Mouse (Mus musculus) intestine, embryonic 15.5 days (tissue): Measurements from ENCODE around the gene Akap13. TPM values are rescaled to one million over a fixed set of nuclear protein-coding genes. Genes with fewer than 3 reads are reported as not detected.

Source experiments
- ATAC-seq: fragments of 200-750 bp; cut with Nextera tagmentation; 2 replicates; pipeline ENCODE4 v1.8.0; 2017; ENCODE audit warnings: moderate TSS enrichment, moderate library complexity
- H3K27ac ChIP-seq: fragments of 300-500 bp; sonication (generic); 2 replicates; pipeline ENCODE4 v1.5.1; 2015; ENCODE audit warnings: mild to moderate bottlenecking, inconsistent platforms
- H3K27me3 ChIP-seq: fragments of 300-500 bp; sonication (generic); replicated peaks from 2 replicates; pipeline ENCODE4 v1.6.1; 2015; ENCODE audit warnings: inconsistent platforms
- H3K36me3 ChIP-seq: fragments of 300-500 bp; sonication (generic); 2 replicates; pipeline ENCODE4 v1.6.1; 2015; ENCODE audit warnings: inconsistent platforms
- H3K4me1 ChIP-seq: fragments of 300-500 bp; sonication (generic); replicated peaks from 2 replicates; pipeline ENCODE4 v1.6.1; 2015; ENCODE audit warnings: inconsistent platforms
- H3K4me2 ChIP-seq: fragments of 300-500 bp; sonication (generic); replicated peaks from 2 replicates; pipeline ENCODE4 v1.6.1; 2015; ENCODE audit warnings: mild to moderate bottlenecking, inconsistent platforms
- H3K4me3 ChIP-seq: fragments of 300-500 bp; sonication (generic); replicated peaks from 2 replicates; pipeline ENCODE4 v1.5.1; 2015; ENCODE audit warnings: inconsistent platforms
- H3K9ac ChIP-seq: fragments of 300-500 bp; sonication (generic); 2 replicates; pipeline ENCODE4 v1.6.1; 2015; ENCODE audit warnings: inconsistent platforms
- H3K9me3 ChIP-seq: fragments of 300-500 bp; sonication (generic); 2 replicates; pipeline ENCODE4 v1.6.1; 2016; ENCODE audit warnings: inconsistent platforms
- WGBS: fragments of 180-500 bp; shearing (Covaris S2); methylation state at CpG from one replicate; pipeline ENCODE4 v1.1.7; 2015; 5-methylcytosine and 5-hydroxymethylcytosine counted together
- polyA plus RNA-seq: library from polyadenylated mRNA; unstranded; fragments of >200 nt; fragmentation: Nextera tagmentation; extraction: Ambion mirVana; gene quantifications from 2 replicates; pipeline ENCODE4 v1.2.1, GENCODE M21; 2015

Gene Akap13
- polyA plus RNA-seq, 1 experiment from 2014 or later = 31.2 TPM

DNA sequence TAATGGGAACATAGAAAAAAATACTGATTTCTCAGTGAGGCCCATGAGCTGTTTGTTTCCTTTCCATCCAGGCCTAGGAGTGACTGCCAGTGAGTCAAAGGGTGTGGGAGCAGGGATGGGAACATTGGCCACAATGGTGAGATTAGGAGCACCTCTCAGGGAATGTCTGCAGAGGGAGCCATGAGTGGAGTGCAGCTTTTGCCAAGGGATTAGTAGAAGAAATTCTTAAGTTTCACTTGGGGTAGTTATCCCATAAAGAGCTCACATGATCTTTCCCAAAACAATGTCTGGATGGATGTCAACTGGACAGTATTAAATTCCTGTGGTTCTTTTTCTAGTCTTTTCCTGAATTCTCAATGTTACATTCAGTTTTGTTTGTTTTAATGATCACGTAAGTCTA, 227.6 kb downstream of the Akap13 start:
- WGBS = 88% methylated on average over 1 of the region's 1 CpGs
- no peak for ATAC-seq
- no peak overlapping the region for H3K9ac ChIP-seq
- no peak overlapping the region for H3K4me2 ChIP-seq
- no peak overlapping the region for H3K27ac ChIP-seq
- H3K4me1 ChIP-seq = no peaks in the 10 kb centered on the region
- H3K9me3 ChIP-seq = no peaks in the 10 kb centered on the region
- H3K27me3 ChIP-seq = no peaks in the 10 kb centered on the region
- H3K36me3 ChIP-seq = no peaks in the 10 kb centered on the region
- H3K4me3 ChIP-seq = no peak overlapping the region

DNA sequence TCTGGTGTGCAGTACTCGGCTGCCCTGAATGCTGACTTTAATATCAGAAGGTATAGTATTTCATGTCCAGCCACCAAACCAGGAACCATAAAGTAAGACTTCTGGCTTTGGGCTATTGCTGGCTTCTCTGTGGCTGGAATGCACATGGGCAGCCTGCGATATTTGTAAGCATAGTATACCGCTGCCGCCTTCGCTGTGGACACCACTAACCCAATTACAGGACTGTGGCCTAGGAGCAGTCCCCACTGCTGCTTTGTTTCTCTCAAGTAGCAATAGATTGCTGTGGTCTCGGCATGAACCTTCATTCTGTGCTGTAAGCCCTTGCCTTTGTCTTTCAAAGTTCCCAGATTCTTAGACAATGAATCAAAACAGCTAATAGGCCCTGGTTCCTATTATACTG, 228.1 kb downstream of the Akap13 start:
- no peaks in the 10 kb centered on the region for H3K4me1 ChIP-seq
- H3K4me2 ChIP-seq = no peak overlapping the region
- no peak for ATAC-seq
- no peaks in the 10 kb centered on the region for H3K27me3 ChIP-seq
- H3K9ac ChIP-seq = no peak overlapping the region
- H3K27ac ChIP-seq = no peak overlapping the region
- no peaks in the 10 kb centered on the region for H3K9me3 ChIP-seq
- WGBS = 79% methylated on average over 6 of the region's 6 CpGs
- 0 out of 2 replicates have a peak, but pooled peaks cover 3% of the 10 kb centered on the region for H3K36me3 ChIP-seq
- no peak overlapping the region for H3K4me3 ChIP-seq

DNA sequence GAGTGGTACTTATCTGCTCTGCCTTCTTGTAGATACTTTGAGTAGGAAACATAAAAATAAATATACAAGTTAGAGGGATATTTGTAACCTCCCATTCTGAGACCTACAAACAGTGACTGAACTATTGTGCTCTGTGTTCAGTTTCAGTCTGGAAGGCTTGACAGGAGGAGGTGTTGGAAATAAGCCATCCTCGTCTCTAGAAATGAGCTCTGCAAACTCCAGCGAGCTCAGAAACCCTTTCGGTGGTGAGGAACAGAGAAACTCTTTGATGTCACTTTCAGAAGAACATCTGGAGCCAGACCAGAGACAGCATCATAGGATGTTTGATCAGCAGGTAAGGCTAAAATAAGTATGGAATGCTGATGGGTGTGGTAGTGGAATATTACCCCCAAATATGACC, 229.6 kb downstream of the Akap13 start:
- Histone ChIP-seq H3K4me3 (no peak overlapping the region), H3K9ac (no peak overlapping the region), H3K36me3 (0 out of 2 replicates have a peak, but pooled peaks cover 6% of the 10 kb centered on the region), H3K4me2 (no peak overlapping the region), H3K4me1 (no peaks in the 10 kb centered on the region), H3K9me3 (no peaks in the 10 kb centered on the region), H3K27ac (no peak overlapping the region), H3K27me3 (no peaks in the 10 kb centered on the region)
- no peak for ATAC-seq
- 78% methylated on average over 3 of the region's 3 CpGs for WGBS

DNA sequence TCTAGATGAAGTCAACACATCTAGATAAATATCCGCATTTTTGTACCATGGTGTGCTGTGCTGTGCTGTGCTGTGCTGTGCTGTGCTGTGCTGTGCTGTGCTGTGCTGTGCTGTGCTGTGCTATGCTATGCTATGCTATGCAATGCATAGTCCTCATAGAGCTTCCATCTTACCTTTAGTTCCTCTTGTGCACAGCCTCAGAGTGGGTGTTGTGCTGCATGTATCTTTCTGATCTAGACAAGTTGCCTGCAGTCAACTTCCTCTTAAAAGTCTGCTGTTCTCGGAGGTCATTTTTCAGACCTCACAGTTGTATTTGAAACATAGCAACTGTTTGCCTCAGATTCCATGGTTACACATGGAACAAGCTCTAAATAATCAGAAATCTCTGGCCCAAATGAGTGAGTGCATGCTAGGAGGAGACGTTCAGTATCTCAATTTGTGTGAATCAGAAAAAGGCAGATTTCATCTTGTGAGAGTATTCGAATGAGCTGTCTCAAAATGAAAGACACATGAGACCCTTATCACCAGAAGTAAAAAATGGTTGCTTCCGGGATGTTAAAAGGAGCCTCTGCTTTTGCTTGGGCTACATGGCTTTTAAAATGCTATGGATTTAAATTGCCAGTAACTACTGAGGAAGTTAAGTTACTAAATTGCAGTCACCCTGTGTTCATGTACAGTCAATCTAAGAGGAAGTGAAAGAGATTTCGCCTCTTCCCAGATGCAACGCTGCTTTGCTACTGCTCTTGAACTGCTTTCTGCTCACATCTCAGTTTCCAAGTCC, 230.9 kb downstream of the Akap13 start:
- no peaks in the 10 kb centered on the region for H3K9me3 ChIP-seq
- 85% methylated on average over 7 of the region's 7 CpGs for WGBS
- no peak overlapping the region for H3K9ac ChIP-seq
- ATAC-seq = no peak
- H3K4me2 ChIP-seq = no peak overlapping the region
- H3K27ac ChIP-seq = no peak overlapping the region
- no peak overlapping the region for H3K4me3 ChIP-seq
- 0 out of 2 replicates have a peak, but pooled peaks cover 6% of the 10 kb centered on the region for H3K36me3 ChIP-seq
- no peaks in the 10 kb centered on the region for H3K4me1 ChIP-seq
- no peaks in the 10 kb centered on the region for H3K27me3 ChIP-seq

DNA sequence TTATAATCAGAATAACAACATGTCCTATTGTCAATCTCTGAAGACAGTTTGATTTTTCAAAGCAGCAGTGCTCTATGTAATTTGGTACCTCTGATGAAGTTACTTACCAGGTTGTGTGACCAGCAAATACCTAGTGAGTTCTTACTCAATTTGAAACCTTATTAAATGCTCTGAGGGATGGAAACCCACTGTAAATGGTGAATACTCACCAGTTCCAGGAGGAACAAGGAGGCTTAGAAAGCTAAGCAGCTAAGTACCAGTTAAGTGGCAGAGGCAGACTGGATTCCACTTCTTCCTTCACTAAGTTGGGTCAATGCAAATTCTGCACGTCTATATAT, 231.5 kb downstream of the Akap13 start:
- Histone ChIP-seq H3K9ac (no peak overlapping the region), H3K27ac (no peak overlapping the region), H3K36me3 (0 out of 2 replicates have a peak, but pooled peaks cover 6% of the 10 kb centered on the region), H3K9me3 (no peaks in the 10 kb centered on the region), H3K4me1 (no peaks in the 10 kb centered on the region), H3K4me3 (no peak overlapping the region), H3K4me2 (no peak overlapping the region), H3K27me3 (no peaks in the 10 kb centered on the region)
- 83% methylated on average over 1 of the region's 1 CpGs for WGBS
- ATAC-seq = no peak

DNA sequence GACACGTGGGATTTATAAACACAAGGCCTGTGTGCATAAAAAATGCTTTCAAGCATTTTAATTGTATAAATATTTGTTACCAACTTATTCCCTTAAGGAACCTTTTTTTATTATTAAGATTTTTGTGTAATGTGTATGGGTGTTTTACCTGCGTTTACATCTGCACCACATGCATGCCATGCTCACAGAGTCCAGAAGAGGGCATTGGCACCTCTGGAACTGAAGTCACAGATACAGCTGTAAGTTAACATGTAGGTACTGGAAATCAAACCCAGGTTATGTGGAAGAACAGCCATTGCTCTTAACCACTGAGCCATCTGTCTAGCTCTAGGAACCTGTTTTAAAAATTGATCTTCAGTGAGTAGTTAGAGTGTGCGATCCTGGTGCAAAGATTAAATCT, 232.8 kb downstream of the Akap13 start:
- H3K4me3 ChIP-seq = no peak overlapping the region
- H3K4me2 ChIP-seq = no peak overlapping the region
- no peaks in the 10 kb centered on the region for H3K9me3 ChIP-seq
- no peaks in the 10 kb centered on the region for H3K4me1 ChIP-seq
- 85% methylated on average over 3 of the region's 3 CpGs for WGBS
- ATAC-seq = no peak
- no peaks in the 10 kb centered on the region for H3K27me3 ChIP-seq
- H3K36me3 ChIP-seq = 0 out of 2 replicates have a peak, but pooled peaks cover 6% of the 10 kb centered on the region
- H3K27ac ChIP-seq = no peak overlapping the region
- no peak overlapping the region for H3K9ac ChIP-seq

DNA sequence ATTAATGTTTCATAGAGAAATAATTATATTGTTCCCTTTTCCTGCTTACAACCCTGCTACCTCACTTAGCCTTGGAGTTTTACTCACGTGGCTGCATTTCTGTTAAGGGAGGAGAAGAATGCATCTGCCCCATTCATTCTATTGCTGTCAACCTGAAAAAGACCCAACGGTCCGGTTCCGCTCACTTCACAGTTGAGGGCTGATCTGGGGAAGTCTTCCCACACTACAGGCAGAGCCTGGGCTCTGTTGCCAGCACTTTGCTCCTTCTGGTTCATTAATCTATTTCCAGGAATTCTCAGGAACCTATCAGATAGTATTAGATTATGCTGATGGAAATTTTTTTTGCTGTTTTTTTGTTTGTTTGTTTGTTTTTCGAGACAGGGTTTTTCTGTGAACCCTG, 239.4 kb downstream of the Akap13 start:
- 84% methylated on average over 5 of the region's 5 CpGs for WGBS
- Histone ChIP-seq H3K27me3 (no peaks in the 10 kb centered on the region), H3K36me3 (0 out of 2 replicates have a peak, but pooled peaks cover 3% of the 10 kb centered on the region), H3K9ac (no peak overlapping the region), H3K9me3 (no peaks in the 10 kb centered on the region), H3K4me3 (no peak overlapping the region), H3K4me1 (no peaks in the 10 kb centered on the region), H3K4me2 (no peak overlapping the region), H3K27ac (no peak overlapping the region)
- ATAC-seq = no peak

DNA sequence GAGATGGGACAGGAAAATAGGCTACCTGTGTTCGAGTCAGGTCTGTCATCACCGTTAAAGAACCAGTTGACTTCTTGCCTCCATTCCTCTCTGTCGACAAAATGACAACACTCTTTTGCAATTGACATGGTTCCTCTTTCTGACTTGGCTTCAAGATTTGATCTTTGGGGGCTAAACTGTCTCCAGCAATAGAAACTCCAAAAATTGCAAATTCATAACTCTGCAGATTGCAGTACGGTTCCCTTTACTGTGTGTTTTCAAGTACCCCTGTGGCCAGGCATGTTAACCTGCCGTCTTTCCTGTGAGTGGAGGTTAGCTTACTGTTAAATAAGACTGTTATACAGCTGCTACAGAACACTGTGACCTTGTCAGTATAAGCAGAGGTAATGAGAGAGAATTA, 244.5 kb downstream of the Akap13 start:
- 91% methylated on average over 5 of the region's 5 CpGs for WGBS
- peaks cover 5% of the 10 kb centered on the region; the same call in 1 of the 2 replicates for H3K36me3 ChIP-seq

DNA sequence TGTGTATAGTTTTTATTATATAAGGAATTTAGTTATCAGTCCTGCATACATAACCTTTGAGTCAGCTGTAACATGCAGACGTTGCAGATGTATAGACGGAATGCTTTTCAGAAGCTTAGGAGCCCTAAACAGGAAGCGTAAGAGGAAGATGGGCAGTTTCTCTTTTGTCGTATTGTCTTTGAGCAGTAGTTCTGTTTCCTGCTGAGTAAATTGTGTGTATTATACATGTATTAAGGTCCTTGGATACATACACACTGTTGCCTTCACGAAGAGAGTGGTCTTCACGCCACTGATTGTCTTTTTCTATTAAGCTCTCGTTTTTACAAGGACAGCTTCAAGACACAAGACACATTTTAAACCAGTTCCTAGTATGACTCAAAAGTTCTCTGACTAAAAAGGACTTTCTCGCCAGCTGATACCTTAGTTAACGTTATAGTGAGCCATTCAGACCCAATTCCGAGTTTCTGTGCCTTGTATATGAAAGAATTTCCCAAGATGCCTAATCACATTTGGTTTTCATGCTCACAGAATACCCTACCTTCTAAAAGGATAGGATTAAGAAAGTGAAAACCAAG, 245.5 kb downstream of the Akap13 start:
- H3K27me3 ChIP-seq = no peaks in the 10 kb centered on the region
- no peak overlapping the region for H3K27ac ChIP-seq
- no peaks in the 10 kb centered on the region for H3K4me1 ChIP-seq
- ATAC-seq = no peak
- H3K9ac ChIP-seq = no peak overlapping the region
- no peak overlapping the region for H3K4me3 ChIP-seq
- WGBS = 85% methylated on average over 10 of the region's 10 CpGs
- H3K9me3 ChIP-seq = no peaks in the 10 kb centered on the region
- H3K36me3 ChIP-seq = peaks cover 7% of the 10 kb centered on the region; the same call in 1 of the 2 replicates
- no peak overlapping the region for H3K4me2 ChIP-seq

More for the DNA sequence above, 244.5 kb downstream of the Akap13 start:
- H3K9ac ChIP-seq = no peak overlapping the region
- no peak overlapping the region for H3K4me2 ChIP-seq
- no peaks in the 10 kb centered on the region for H3K4me1 ChIP-seq
- ATAC-seq = no peak
- no peak overlapping the region for H3K4me3 ChIP-seq
- H3K27me3 ChIP-seq = no peaks in the 10 kb centered on the region
- H3K27ac ChIP-seq = no peak overlapping the region
- H3K9me3 ChIP-seq = no peaks in the 10 kb centered on the region

DNA sequence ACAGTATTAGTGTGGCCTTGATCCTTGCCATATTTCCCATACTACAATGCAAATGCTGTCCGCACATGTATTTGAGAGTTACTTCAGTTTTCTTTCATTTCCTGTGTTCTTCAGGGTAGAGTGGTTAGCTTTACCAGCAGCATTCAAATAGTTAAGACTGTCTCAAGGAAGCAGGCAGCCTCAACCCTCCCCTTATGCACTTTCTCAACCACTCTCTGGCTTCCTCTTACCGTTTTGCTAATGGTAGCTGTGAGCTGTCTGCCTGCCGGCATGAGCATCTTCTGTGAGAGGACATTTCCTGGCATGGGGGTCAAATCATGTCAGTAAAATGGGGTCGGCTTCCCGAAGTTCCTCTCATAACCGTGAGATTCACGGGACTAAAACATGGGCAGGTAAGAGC, 246.4 kb downstream of the Akap13 start:
- Histone ChIP-seq H3K9me3 (no peaks in the 10 kb centered on the region), H3K4me1 (no peaks in the 10 kb centered on the region), H3K27me3 (no peaks in the 10 kb centered on the region), H3K36me3 (peaks cover 7% of the 10 kb centered on the region; the same call in 1 of the 2 replicates), H3K9ac (no peak overlapping the region), H3K4me3 (no peak overlapping the region), H3K27ac (no peak overlapping the region), H3K4me2 (no peak overlapping the region)
- no peak for ATAC-seq
- WGBS = 67% methylated on average over 7 of the region's 7 CpGs

DNA sequence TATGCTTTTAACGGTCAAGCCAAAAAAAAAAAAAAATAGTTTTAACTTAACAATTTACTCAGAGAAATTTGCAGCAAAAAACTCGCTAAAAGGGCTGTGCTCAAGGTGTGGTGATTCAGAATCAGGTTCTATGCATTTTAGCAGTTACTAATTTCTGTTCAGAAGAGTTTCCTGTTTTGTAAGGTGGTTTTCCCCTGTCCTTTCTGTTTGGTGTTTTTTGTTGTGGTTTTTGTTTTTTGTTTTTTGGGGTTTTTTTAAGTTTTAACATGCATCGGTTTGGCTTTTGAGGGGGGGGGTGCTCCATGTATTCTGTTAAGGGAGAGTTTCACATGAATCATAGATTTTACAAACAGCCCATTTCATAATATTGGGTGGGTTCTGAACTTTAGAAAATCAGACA, 247.0 kb downstream of the Akap13 start:
- H3K9me3 ChIP-seq = no peaks in the 10 kb centered on the region
- no peak overlapping the region for H3K27ac ChIP-seq
- WGBS = 86% methylated on average over 3 of the region's 3 CpGs
- no peaks in the 10 kb centered on the region for H3K27me3 ChIP-seq
- H3K9ac ChIP-seq = no peak overlapping the region
- H3K4me1 ChIP-seq = no peaks in the 10 kb centered on the region
- H3K36me3 ChIP-seq = peaks cover 5% of the 10 kb centered on the region; the same call in 1 of the 2 replicates
- H3K4me3 ChIP-seq = no peak overlapping the region
- no peak for ATAC-seq
- H3K4me2 ChIP-seq = no peak overlapping the region

DNA sequence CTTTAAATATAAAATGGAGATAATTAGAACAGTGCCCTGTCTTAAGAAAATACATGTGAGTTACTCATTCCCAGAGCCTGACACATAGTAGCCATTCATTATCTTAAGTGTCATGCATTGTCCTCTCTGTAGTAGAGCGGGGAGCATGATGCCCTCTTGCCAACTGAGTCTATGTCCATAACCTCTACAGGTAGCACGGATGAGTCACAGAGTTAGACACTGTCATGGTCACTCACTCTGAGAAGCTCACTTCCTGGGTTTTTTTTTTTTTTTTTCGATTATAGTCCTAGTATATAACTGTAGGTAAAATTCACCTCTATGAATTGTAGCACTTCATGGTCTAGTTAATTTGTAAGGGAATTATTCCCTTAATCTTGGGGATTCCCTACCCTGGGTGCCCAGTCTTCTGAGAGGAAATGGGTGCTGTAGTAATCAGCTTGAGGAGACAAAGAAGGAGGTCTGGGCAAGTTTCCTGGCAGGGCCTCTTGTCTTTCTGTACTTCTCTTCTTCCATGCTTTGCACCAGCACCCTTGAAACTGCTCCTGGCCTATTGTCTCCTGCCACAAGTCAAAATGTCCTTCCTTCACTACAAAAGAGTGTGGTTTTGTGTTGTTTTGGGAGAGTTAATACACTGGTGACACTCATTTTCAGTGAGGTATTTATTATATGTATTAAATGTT, 247.8 kb downstream of the Akap13 start:
- ATAC-seq = no peak
- Histone ChIP-seq H3K36me3 (peaks cover 4% of the 10 kb centered on the region; the same call in 1 of the 2 replicates), H3K27me3 (no peaks in the 10 kb centered on the region), H3K9me3 (no peaks in the 10 kb centered on the region), H3K4me1 (no peaks in the 10 kb centered on the region), H3K4me2 (no peak overlapping the region), H3K9ac (no peak overlapping the region), H3K4me3 (no peak overlapping the region), H3K27ac (no peak overlapping the region)
- 83% methylated on average over 3 of the region's 3 CpGs for WGBS
